8 mouse cellular contexts compared by ENCODE assay signal in genomic region chr15:83432231-83433031, GRCm38 (mm10). TPM values are rescaled to one million over a fixed set of nuclear protein-coding genes. Genes with fewer than 3 reads are reported as not detected.
DNase-seq lines count a peak whose midpoint lies in the region; ATAC-seq lines count a peak whose summit lies in the region.

No protein-coding gene starts in this region.

- 34% methylated on average over 15 of the region's 15 CpGs for WGBS in intestine, embryonic 14.5 days
- 6% methylated on average over 15 of the region's 15 CpGs for WGBS in liver, embryonic 16.5 days (ENCODE audit: insufficient replicate concordance)
- 25% methylated on average over 15 of the region's 15 CpGs for WGBS in stomach, embryonic 15.5 days

- H3K27me3 ChIP-seq in intestine, embryonic 14.5 days (replicated peaks; ENCODE audit: control insufficient read depth, insufficient read depth, low read length), result no peaks in the 10 kb centered on the region
- H3K27me3 ChIP-seq in liver, embryonic 16.5 days (ENCODE audit: control insufficient read depth, insufficient read depth, low read depth, low read length), result no peaks in the 10 kb centered on the region
- H3K27me3 ChIP-seq in stomach, embryonic 15.5 days (replicated peaks), result no peaks in the 10 kb centered on the region

- ATAC-seq in erythroid progenitor cell, adult 5-6 weeks (replicated peaks; ENCODE audit: low FRiP score, poor library complexity, severe bottlenecking), result peak; percentile 89
- peak; percentile 61; the same call in 1 of the 2 replicates for ATAC-seq in intestine, embryonic 14.5 days (replicated peaks; ENCODE audit: low FRiP score, low TSS enrichment, low read depth)
- peak; percentile 89 for ATAC-seq in liver, embryonic 16.5 days (ENCODE audit: low read depth)
- ATAC-seq in stomach, embryonic 15.5 days (ENCODE audit: insufficient read depth, low FRiP score, low read depth), result peak; percentile 87

- intact Hi-C loops in left cerebral cortex, postnatal 4 days (cut with DNase I), result no loop called here

- no peak overlapping the region for H3K4me3 ChIP-seq in intestine, embryonic 14.5 days (ENCODE audit: low read depth, low read length)
- H3K4me3 ChIP-seq in liver, embryonic 16.5 days (ENCODE audit: low read depth, low read length), result peak overlapping the region; percentile 50
- peak overlapping the region; percentile 17; the same call in 1 of the 2 replicates for H3K4me3 ChIP-seq in stomach, embryonic 15.5 days (replicated peaks)

- no peaks in the 10 kb centered on the region for H3K36me3 ChIP-seq in intestine, embryonic 14.5 days (ENCODE audit: control insufficient read depth, insufficient read depth, low read length)
- no peaks in the 10 kb centered on the region for H3K36me3 ChIP-seq in liver, embryonic 16.5 days (ENCODE audit: control insufficient read depth, insufficient read depth)
- H3K36me3 ChIP-seq in stomach, embryonic 15.5 days, result no peaks in the 10 kb centered on the region

- H3K9ac ChIP-seq in intestine, embryonic 14.5 days (ENCODE audit: low read length), result 0 out of 2 replicates have a peak overlapping the region, but pooled peaks have one; percentile 13
- H3K9ac ChIP-seq in liver, embryonic 16.5 days (ENCODE audit: low read depth, low read length), result peak overlapping the region; percentile 63
- H3K9ac ChIP-seq in stomach, embryonic 15.5 days, result no peak overlapping the region

- DNase-seq in spleen, adult 12 weeks (ENCODE audit: low spot score), result peak; percentile 48
- no peak for DNase-seq in spleen, adult 18-20 months
- peak; percentile 58 for DNase-seq in intestine, embryonic 14.5 days (ENCODE audit: low spot score)
- DNase-seq in layer of hippocampus, adult 9-11 months, result no peak
- no peak for DNase-seq in left cerebral cortex, postnatal 4 days

- H3K9me3 ChIP-seq in intestine, embryonic 14.5 days (ENCODE audit: control insufficient read depth, low read length), result no peaks in the 10 kb centered on the region
- H3K9me3 ChIP-seq in liver, embryonic 16.5 days (replicated peaks; ENCODE audit: control insufficient read depth, low read length), result no peaks in the 10 kb centered on the region
- no peaks in the 10 kb centered on the region for H3K9me3 ChIP-seq in stomach, embryonic 15.5 days

- peak overlapping the region; percentile 4; the same call in 1 of the 2 replicates for H3K27ac ChIP-seq in intestine, embryonic 14.5 days (ENCODE audit: low read depth)
- peak overlapping the region; percentile 83 for H3K27ac ChIP-seq in liver, embryonic 16.5 days (ENCODE audit: low read length)
- H3K27ac ChIP-seq in stomach, embryonic 15.5 days, result peak overlapping the region; percentile 82

- peak overlapping the region; percentile 13 for H3K4me2 ChIP-seq in intestine, embryonic 14.5 days (ENCODE audit: low read length)
- H3K4me2 ChIP-seq in liver, embryonic 16.5 days (ENCODE audit: low read depth, low read length), result peak overlapping the region; percentile 70
- peak overlapping the region; percentile 43 for H3K4me2 ChIP-seq in stomach, embryonic 15.5 days

- peaks cover 25% of the 10 kb centered on the region for H3K4me1 ChIP-seq in intestine, embryonic 14.5 days (replicated peaks; ENCODE audit: control insufficient read depth, insufficient read depth, low read length)
- H3K4me1 ChIP-seq in liver, embryonic 16.5 days (ENCODE audit: control insufficient read depth, low read depth, low read length), result peaks cover 69% of the 10 kb centered on the region
- H3K4me1 ChIP-seq in stomach, embryonic 15.5 days, result peaks cover 32% of the 10 kb centered on the region

RNA-seq across cellular contexts. Expression of gene Pacsin2, which starts 32.0 kb away (rescaled TPM):
- total RNA-seq in erythroid progenitor cell, adult 5-6 weeks (2015; ENCODE audit: low replicate concordance), result 80.0 and 81.7 TPM in 2 replicates
- total RNA-seq in erythroid progenitor cell, adult 5-6 weeks (2017; ENCODE audit: low replicate concordance), result 145 and 184 TPM in 2 replicates
- polyA plus RNA-seq in intestine, embryonic 14.5 days (2014; fragmentation: Nextera tagmentation; extraction: Ambion mirVana), result 61.0 and 63.9 TPM in 2 replicates
- 45.6 and 47.9 TPM in 2 replicates for polyA plus RNA-seq in liver, embryonic 16.5 days (2015; fragmentation: Nextera tagmentation; extraction: Ambion mirVana)
- polyA plus RNA-seq in stomach, embryonic 15.5 days (2015; fragmentation: Nextera tagmentation; extraction: Ambion mirVana), result 64.0 and 69.1 TPM in 2 replicates
- 10 to 100 TPM; 23.2 to 24.9 TPM for total RNA-seq in left cerebral cortex, postnatal 4 days (2021)

Comparison
In these comparisons a context has a peak if more than half of its experiments do, and no peak if none do; other contexts are left out.
1. DNase-seq: peak in spleen, adult 12 weeks (single experiment) and intestine, embryonic 14.5 days (single experiment); none in spleen, adult 18-20 months (0 of 2), layer of hippocampus, adult 9-11 months (single experiment) and left cerebral cortex, postnatal 4 days (single experiment).
2. H3K27ac ChIP-seq: peak in every context shown above with its lines; median percentile 83 in liver, embryonic 16.5 days; 82 in stomach, embryonic 15.5 days; 4 in intestine, embryonic 14.5 days.
3. H3K4me2 ChIP-seq: peak in every context shown above with its lines; median percentile 70 in liver, embryonic 16.5 days; 43 in stomach, embryonic 15.5 days; 13 in intestine, embryonic 14.5 days.
4. Peak in every context shown above with its lines, with median percentiles within 50 percentile points of each other: ATAC-seq.